Mouse (Mus musculus): ENCODE data around the gene Carmil3. TPM values are rescaled to one million over a fixed set of nuclear protein-coding genes. Genes with fewer than 3 reads are reported as not detected.

Gene Carmil3
- polyA plus RNA-seq (2014; fragmentation: Nextera tagmentation; extraction: Ambion mirVana): 2.7 and 3.0 TPM in 2 replicates

- peak; percentile 72 for DNase-seq (ENCODE audit: low spot score)
- Histone ChIP-seq H3K27ac (ENCODE audit: low read depth, low read length) (peak within 1 kb of the TSS; percentile 73), H3K9ac (ENCODE audit: low read depth, low read length) (peak within 1 kb of the TSS; percentile 56), H3K4me3 (ENCODE audit: low read depth, low read length) (peak within 1 kb of the TSS; percentile 65), H3K36me3 (ENCODE audit: control insufficient read depth, insufficient read depth, low read length) (peaks cover 6% of the 10 kb centered on the region; the same call in 1 of the 2 replicates), H3K9me3 (ENCODE audit: control insufficient read depth, low read length) (no peaks in the 10 kb centered on the region), H3K27me3 (replicated peaks; ENCODE audit: control insufficient read depth, insufficient read depth, low read length) (no peaks in the 10 kb centered on the region), H3K4me2 (peak within 1 kb of the TSS; percentile 93), H3K4me1 (replicated peaks; ENCODE audit: control insufficient read depth, insufficient read depth, low read length) (peaks cover 13% of the 10 kb centered on the region)
- 2% methylated on average over 56 of the region's 68 CpGs for WGBS
- ATAC-seq (replicated peaks; ENCODE audit: low FRiP score): peak; percentile 76
Observed at GRCm38 (mm10) chr14:55490361-55491201, at the start of gene Carmil3. Gene Carmil3 (plus strand): TSS chr14:55490651.

DNA sequence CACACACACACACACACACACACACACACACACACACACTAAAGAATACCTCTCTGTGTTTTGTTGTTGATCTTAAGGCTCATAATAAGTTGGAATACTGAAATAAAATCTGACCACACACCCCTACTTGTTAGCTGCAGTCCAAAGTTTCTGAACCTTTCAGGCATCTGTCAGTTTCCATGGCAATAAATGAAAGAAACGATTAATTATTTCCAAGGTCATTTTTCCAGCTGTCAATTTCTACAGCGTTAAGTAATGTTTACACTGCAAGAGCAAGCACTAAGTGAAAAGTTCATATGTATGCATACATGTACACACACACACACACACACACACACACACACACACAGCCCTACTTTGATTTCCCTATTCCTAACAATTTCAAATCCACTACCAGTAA lies 32.8 kb upstream of the Carmil3 start:
- no peak overlapping the region for H3K4me3 ChIP-seq (ENCODE audit: low read depth, low read length)
- ATAC-seq (replicated peaks; ENCODE audit: low FRiP score): no peak
- WGBS: 73% methylated on average over 2 of the region's 2 CpGs
- no peak overlapping the region for H3K9ac ChIP-seq (ENCODE audit: low read depth, low read length)
- 0 out of 2 replicates have a peak, but pooled peaks cover 2% of the 10 kb centered on the region for H3K27me3 ChIP-seq (replicated peaks; ENCODE audit: control insufficient read depth, insufficient read depth, low read length)
- H3K4me1 ChIP-seq (replicated peaks; ENCODE audit: control insufficient read depth, insufficient read depth, low read length): no peaks in the 10 kb centered on the region
- no peak overlapping the region for H3K4me2 ChIP-seq
- no peaks in the 10 kb centered on the region for H3K9me3 ChIP-seq (ENCODE audit: control insufficient read depth, low read length)
- no peak overlapping the region for H3K27ac ChIP-seq (ENCODE audit: low read depth, low read length)
- DNase-seq (ENCODE audit: low spot score): no peak
- H3K36me3 ChIP-seq (ENCODE audit: control insufficient read depth, insufficient read depth, low read length): no peaks in the 10 kb centered on the region

- H3K4me2 ChIP-seq: no peak overlapping the region
Observed at GRCm38 (mm10) chr14:55458273-55458672, 32.2 kb upstream of the Carmil3 start.

DNA sequence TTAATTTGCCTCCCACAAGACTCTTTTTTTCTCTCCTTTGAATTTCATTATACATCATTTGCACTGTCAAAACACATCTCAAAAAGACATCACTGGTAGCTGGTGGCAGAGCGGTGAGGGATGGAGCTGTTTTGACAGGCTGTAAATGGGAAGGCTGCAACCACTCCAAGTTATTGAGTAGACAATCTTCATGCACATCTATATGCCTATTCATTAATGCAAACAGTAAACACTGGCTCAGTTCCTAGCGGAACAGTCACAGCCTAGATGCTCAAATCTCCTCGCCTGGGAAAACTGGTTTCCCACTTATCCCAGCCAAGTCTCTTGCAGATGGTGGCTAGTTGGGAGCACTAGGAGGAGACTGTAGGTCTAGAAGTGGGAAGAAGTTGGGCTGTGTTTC lies 31.7 kb upstream of the Carmil3 start:
- Histone ChIP-seq H3K36me3 (ENCODE audit: control insufficient read depth, insufficient read depth, low read length) (no peaks in the 10 kb centered on the region), H3K9ac (ENCODE audit: low read depth, low read length) (no peak overlapping the region), H3K27me3 (replicated peaks; ENCODE audit: control insufficient read depth, insufficient read depth, low read length) (0 out of 2 replicates have a peak, but pooled peaks cover 2% of the 10 kb centered on the region), H3K4me2 (no peak overlapping the region), H3K9me3 (ENCODE audit: control insufficient read depth, low read length) (no peaks in the 10 kb centered on the region), H3K4me3 (ENCODE audit: low read depth, low read length) (no peak overlapping the region), H3K4me1 (replicated peaks; ENCODE audit: control insufficient read depth, insufficient read depth, low read length) (no peaks in the 10 kb centered on the region), H3K27ac (ENCODE audit: low read depth, low read length) (no peak overlapping the region)
- 82% methylated on average over 3 of the region's 3 CpGs for WGBS
- DNase-seq (ENCODE audit: low spot score) (no peak), ATAC-seq (replicated peaks; ENCODE audit: low FRiP score) (no peak)

More at GRCm38 (mm10) chr14:55458273-55458672, 32.2 kb upstream of the Carmil3 start:
- DNase-seq (ENCODE audit: low spot score): peak; percentile 61
- ATAC-seq (replicated peaks; ENCODE audit: low FRiP score): no peak
- H3K27ac ChIP-seq (ENCODE audit: low read depth, low read length): no peak overlapping the region
- no peaks in the 10 kb centered on the region for H3K4me1 ChIP-seq (replicated peaks; ENCODE audit: control insufficient read depth, insufficient read depth, low read length)
- H3K36me3 ChIP-seq (ENCODE audit: control insufficient read depth, insufficient read depth, low read length): no peaks in the 10 kb centered on the region
- H3K4me3 ChIP-seq (ENCODE audit: low read depth, low read length): no peak overlapping the region
- H3K9ac ChIP-seq (ENCODE audit: low read depth, low read length): no peak overlapping the region
- no peaks in the 10 kb centered on the region for H3K9me3 ChIP-seq (ENCODE audit: control insufficient read depth, low read length)
- 14% methylated on average over 10 of the region's 10 CpGs for WGBS
- H3K27me3 ChIP-seq (replicated peaks; ENCODE audit: control insufficient read depth, insufficient read depth, low read length): 0 out of 2 replicates have a peak, but pooled peaks cover 2% of the 10 kb centered on the region

DNA sequence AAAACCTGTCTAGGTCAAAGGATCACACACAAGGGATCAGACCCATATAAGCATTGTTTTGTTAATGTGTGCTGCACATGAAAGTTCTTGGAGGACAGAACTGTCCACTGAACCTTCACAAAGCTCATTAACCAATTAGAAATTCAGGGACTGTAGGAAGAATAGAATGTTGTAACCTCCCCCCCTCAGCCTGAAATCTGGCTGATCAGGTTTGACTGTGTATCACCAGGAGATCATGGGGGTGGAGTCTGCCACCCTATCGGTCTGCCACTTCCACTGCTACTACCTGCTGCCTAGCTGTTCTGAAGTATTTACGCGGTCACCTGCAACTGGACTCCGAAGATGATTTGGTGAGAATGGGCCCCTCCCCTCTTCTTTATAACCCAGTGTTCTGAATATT lies 30.7 kb upstream of the Carmil3 start:
- ATAC-seq (replicated peaks; ENCODE audit: low FRiP score): no peak
- Histone ChIP-seq H3K4me2 (no peak overlapping the region), H3K9me3 (ENCODE audit: control insufficient read depth, low read length) (no peaks in the 10 kb centered on the region), H3K9ac (ENCODE audit: low read depth, low read length) (no peak overlapping the region), H3K4me1 (replicated peaks; ENCODE audit: control insufficient read depth, insufficient read depth, low read length) (no peaks in the 10 kb centered on the region; the same call in 1 of the 2 replicates), H3K4me3 (ENCODE audit: low read depth, low read length) (no peak overlapping the region), H3K36me3 (ENCODE audit: control insufficient read depth, insufficient read depth, low read length) (no peaks in the 10 kb centered on the region), H3K27me3 (replicated peaks; ENCODE audit: control insufficient read depth, insufficient read depth, low read length) (0 out of 2 replicates have a peak, but pooled peaks cover 2% of the 10 kb centered on the region), H3K27ac (ENCODE audit: low read depth, low read length) (no peak overlapping the region)
- WGBS: 64% methylated on average over 4 of the region's 4 CpGs
- DNase-seq (ENCODE audit: low spot score): no peak

- no peak overlapping the region for H3K9ac ChIP-seq (ENCODE audit: low read depth, low read length)
- H3K9me3 ChIP-seq (ENCODE audit: control insufficient read depth, low read length): no peaks in the 10 kb centered on the region
- 67% methylated on average over 10 of the region's 10 CpGs for WGBS
Observed at GRCm38 (mm10) chr14:55460297-55460696, 30.2 kb upstream of the Carmil3 start.

GRCm38 (mm10) chr14:55461757-55462156 lies 28.7 kb upstream of the Carmil3 start:
- H3K36me3 ChIP-seq (ENCODE audit: control insufficient read depth, insufficient read depth, low read length): no peaks in the 10 kb centered on the region
- ATAC-seq (replicated peaks; ENCODE audit: low FRiP score): no peak

More at GRCm38 (mm10) chr14:55460297-55460696, 30.2 kb upstream of the Carmil3 start:
- no peak overlapping the region for H3K27ac ChIP-seq (ENCODE audit: low read depth, low read length)
- H3K4me1 ChIP-seq (replicated peaks; ENCODE audit: control insufficient read depth, insufficient read depth, low read length): no peaks in the 10 kb centered on the region; the same call in 1 of the 2 replicates
- 0 out of 2 replicates have a peak, but pooled peaks cover 2% of the 10 kb centered on the region for H3K27me3 ChIP-seq (replicated peaks; ENCODE audit: control insufficient read depth, insufficient read depth, low read length)
- H3K4me3 ChIP-seq (ENCODE audit: low read depth, low read length): no peak overlapping the region
- ATAC-seq (replicated peaks; ENCODE audit: low FRiP score) (no peak), DNase-seq (ENCODE audit: low spot score) (no peak)
- no peaks in the 10 kb centered on the region for H3K36me3 ChIP-seq (ENCODE audit: control insufficient read depth, insufficient read depth, low read length)
- no peak overlapping the region for H3K4me2 ChIP-seq

GRCm38 (mm10) chr14:55466481-55466880 lies 24.0 kb upstream of the Carmil3 start:
- no peak overlapping the region for H3K4me3 ChIP-seq (ENCODE audit: low read depth, low read length)
- ATAC-seq (replicated peaks; ENCODE audit: low FRiP score): no peak
- H3K9me3 ChIP-seq (ENCODE audit: control insufficient read depth, low read length): no peaks in the 10 kb centered on the region
- no peaks in the 10 kb centered on the region for H3K27me3 ChIP-seq (replicated peaks; ENCODE audit: control insufficient read depth, insufficient read depth, low read length)
- no peaks in the 10 kb centered on the region for H3K36me3 ChIP-seq (ENCODE audit: control insufficient read depth, insufficient read depth, low read length)
- 65% methylated on average over 4 of the region's 4 CpGs for WGBS
- no peak overlapping the region for H3K4me2 ChIP-seq
- DNase-seq (ENCODE audit: low spot score): no peak
- H3K4me1 ChIP-seq (replicated peaks; ENCODE audit: control insufficient read depth, insufficient read depth, low read length): peaks cover 3% of the 10 kb centered on the region
- no peak overlapping the region for H3K9ac ChIP-seq (ENCODE audit: low read depth, low read length)
- H3K27ac ChIP-seq (ENCODE audit: low read depth, low read length): no peak overlapping the region

More at GRCm38 (mm10) chr14:55461757-55462156, 28.7 kb upstream of the Carmil3 start:
- Histone ChIP-seq H3K9ac (ENCODE audit: low read depth, low read length) (no peak overlapping the region), H3K27ac (ENCODE audit: low read depth, low read length) (no peak overlapping the region), H3K4me3 (ENCODE audit: low read depth, low read length) (no peak overlapping the region), H3K4me2 (no peak overlapping the region), H3K27me3 (replicated peaks; ENCODE audit: control insufficient read depth, insufficient read depth, low read length) (0 out of 2 replicates have a peak, but pooled peaks cover 2% of the 10 kb centered on the region), H3K9me3 (ENCODE audit: control insufficient read depth, low read length) (no peaks in the 10 kb centered on the region), H3K4me1 (replicated peaks; ENCODE audit: control insufficient read depth, insufficient read depth, low read length) (no peaks in the 10 kb centered on the region; the same call in 1 of the 2 replicates)
- WGBS: 42% methylated on average over 4 of the region's 4 CpGs
- no peak for DNase-seq (ENCODE audit: low spot score)

All from liver, embryonic 11.5 days (tissue).